Mouse (Mus musculus) granulocyte monocyte progenitor cell, adult 5-6 weeks (primary cell): Measurements from ENCODE around the gene Lrrc9. TPM values are rescaled to one million over a fixed set of nuclear protein-coding genes. Genes with fewer than 3 reads are reported as not detected.

ENCODE experiments used
- ATAC-seq: replicated peaks from 2 replicates; pipeline ENCODE4 v1.8.0; 2016; ENCODE audit warnings: mild to moderate bottlenecking, moderate TSS enrichment, inconsistent platforms; ENCODE audit not compliant: poor library complexity, severe bottlenecking
- total RNA-seq, 2 experiments: library from RNA; stranded (forward) in 1 of 2; stranded (reverse) in 1 of 2; fragments of 200-712, 200-1000 nt in 1 of 2; fragments of >200 nt in 1 of 2; fragmentation: Nextera tagmentation in 1 of 2; gene quantifications; 2 replicates each; pipeline ENCODE4 v1.2.3; 2014 to 2017

Gene Lrrc9
- total RNA-seq, 2 experiments from 2014 or later: 0.41 TPM; not detected in 1

DNA sequence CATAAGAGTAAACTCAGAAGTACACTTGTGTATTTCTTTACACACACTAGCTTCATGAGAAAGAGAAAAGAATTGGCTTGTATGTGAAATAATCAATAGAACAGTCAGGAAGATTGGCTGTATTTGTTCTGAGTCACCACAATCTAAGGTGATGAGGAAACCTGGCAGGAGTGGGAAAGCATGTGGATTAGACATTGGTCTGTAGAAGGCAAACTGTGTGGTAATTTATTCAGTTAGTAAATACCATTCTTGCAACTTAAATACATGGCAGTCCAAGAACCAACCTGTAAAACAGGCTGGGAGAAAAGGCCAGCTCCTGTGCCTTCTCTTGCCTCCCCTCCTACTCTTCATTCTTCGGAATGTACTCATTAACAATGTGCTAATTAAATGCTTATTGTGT, 25.6 kb downstream of the Lrrc9 start:
- no peak for ATAC-seq

GRCm38 (mm10) chr12:72467789-72468188, 26.1 kb downstream of the Lrrc9 start:
- no peak for ATAC-seq

- no peak for ATAC-seq
Measured at GRCm38 (mm10) chr12:72476773-72477450, 35.2 kb downstream of the Lrrc9 start.

GRCm38 (mm10) chr12:72482226-72482625, 40.6 kb downstream of the Lrrc9 start:
- peak; percentile 48 for ATAC-seq

GRCm38 (mm10) chr12:72484872-72485271, 43.2 kb downstream of the Lrrc9 start:
- no peak for ATAC-seq

GRCm38 (mm10) chr12:72487498-72487897, 45.8 kb downstream of the Lrrc9 start:
- no peak for ATAC-seq

DNA sequence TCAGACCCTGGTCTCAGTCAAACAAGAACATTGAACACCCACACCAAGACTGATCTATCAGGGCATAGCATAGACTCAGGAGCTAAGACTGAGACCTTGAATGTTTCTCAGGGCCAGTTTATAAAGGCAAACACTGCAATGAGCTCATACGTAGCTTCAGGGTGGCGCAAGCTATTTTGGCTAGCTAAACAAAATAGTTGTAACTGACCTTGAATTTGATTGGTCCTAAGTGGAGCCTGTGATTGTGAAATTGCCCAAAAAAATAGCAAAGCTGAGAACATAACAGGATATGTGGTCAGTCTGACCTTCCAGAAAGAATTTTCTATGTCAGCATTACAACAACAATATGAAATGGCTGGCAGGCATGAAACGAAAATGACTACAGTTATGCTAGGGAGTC, 48.3 kb downstream of the Lrrc9 start:
- ATAC-seq: peak; percentile 92

DNA sequence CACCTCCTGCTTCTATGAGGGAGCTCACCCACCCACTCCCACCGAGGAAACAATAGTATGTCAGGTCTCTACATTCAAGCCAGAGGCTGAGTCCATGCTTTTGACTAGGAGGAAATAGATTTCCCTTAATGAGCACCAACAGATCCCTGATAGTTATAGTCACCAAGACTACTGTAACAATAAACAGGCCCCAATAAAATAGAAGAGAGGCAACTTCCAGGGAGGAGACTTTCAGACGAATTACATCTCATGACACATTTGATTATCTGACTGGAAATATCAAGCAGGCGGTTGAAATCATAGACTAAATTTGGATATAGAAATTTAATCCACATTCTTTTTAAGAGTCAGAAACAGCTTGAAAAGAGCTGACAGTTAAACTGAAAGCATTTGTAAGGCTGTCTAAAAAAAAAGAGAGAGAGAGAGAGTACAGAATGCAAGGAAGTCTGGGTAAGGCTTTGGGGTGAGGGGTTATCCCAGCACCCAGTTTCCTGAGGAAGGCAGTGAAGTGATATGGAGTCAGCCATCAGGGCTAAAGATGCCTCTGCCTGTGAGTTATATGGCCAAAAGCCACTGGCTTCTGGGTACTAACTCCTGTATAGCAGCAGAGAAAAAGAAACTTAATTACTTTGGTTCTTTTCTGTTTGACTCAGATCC, 49.5 kb downstream of the Lrrc9 start:
- no peak for ATAC-seq

DNA sequence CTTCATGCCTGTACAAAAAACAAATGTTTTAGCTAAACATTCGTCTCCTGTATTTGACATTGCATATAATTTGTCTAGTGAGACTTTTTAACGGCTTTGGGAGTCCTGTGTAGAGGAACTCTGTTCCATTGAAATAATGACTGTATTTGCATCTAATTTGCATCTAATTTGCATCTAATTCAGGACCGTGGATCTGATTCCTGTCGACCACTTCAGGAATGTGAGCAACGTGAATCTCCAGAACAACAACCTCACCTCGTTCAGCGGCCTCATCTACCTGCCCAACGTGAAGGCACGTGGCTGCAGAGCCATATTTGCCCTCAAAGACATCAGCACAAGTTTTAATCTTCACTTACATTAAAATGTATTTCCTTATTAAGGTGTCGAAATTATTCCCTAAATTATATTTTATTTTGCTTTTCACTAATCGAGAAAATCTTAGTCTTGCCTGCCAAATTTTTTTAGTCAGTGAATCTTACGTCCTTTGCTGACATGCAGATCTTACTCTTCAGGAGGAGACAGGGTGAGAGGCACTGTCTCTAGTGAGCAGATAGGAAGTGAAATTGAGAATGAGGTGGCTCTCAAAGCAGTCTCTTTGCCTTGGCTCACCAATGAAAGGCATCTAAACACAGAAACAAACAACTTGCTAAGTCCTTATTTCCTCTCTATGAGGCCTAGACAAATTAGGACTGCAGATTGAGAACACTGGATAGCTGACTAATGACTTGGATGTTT, 55.4 kb downstream of the Lrrc9 start:
- no peak for ATAC-seq

DNA sequence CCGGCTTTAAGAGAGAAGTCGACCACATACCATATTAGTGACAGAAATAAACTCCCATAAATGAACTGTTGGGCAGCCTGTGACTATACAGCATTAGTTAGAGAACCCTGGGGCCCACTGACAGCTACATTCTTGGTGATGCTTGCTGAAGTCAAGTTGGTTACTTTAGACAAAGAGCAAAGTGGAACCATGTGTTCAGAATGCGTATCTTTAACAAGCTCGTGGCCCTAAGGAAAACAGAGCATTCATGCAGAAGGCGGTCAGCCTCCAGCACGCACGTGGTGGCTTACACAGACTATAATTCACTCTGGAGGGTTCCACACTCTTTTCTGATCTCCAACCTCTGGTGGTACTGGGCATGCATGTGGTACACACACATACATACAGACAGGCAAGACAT, 67.9 kb downstream of the Lrrc9 start:
- ATAC-seq: no peak

GRCm38 (mm10) chr12:72515446-72515845, 73.8 kb downstream of the Lrrc9 start:
- peak; percentile 62 for ATAC-seq

DNA sequence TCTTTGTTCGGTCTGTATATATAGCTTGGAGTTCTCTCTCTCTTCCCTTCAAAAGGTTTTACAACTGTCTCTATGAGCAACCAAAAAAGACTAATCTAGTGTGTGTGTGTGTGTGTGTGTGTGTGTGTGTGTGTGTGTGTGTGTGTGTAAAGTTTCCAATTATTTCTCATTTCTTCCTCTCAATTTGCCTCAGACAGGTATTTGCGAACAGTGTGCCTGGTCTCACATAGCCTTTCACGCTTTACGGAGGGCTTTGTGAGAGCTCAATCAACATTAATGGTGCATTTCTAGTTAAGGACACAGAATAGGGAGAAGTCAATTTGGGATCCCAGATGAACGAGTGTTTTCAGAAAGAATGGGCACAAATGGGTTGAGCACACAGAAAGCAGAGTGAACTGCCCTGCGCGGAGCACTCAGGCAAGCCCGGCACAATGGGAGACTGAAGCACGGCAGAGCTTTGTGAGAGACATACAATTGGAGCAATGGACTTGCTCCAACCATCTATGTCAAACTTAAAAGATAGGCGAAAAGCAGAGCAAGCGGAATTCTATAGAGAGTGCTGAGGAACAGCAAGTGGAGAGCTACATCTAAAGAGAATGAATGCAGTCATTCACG, 76.6 kb downstream of the Lrrc9 start:
- ATAC-seq: no peak

DNA sequence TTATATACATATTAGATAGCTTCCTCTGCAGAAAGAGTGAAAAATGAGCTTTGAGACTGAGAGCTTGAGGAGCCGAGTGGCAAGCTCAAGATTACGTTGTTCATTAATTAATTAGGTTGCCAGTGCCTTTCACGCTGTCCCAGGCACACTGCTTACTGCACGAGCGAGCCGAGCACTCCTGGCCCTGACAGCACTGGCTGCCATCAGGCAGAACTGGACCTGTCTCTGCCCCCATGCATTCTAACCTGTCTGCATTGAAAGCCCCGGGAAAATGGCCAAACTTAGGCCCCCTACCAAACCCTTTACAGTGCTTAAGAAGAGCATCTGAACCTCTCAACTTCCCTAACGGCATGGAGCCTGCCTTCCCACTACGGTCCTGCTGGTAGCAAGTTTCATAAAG, 77.7 kb downstream of the Lrrc9 start:
- ATAC-seq: no peak

GRCm38 (mm10) chr12:72519855-72520254, 78.2 kb downstream of the Lrrc9 start:
- ATAC-seq: no peak

DNA sequence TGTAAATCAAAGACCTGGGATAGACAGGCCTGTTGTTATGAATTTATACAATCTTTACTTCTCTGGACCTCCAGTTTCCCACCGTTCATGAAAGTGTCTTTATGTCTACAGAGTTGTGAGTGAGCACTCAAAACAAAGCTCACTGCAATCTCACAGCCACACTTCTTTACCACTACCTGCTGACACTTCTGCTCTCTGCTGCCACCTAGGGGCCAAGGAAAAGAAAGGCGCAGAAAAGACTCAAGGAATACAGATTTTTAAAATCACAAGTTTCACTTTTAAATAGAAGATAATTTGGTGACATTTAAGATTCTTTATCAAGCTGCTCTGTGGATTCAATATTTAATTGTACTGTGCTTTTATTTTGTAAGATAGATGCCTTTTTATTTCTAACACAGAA, 79.0 kb downstream of the Lrrc9 start:
- ATAC-seq: peak; percentile 65

- ATAC-seq: no peak
Measured at GRCm38 (mm10) chr12:72525588-72525987, 83.9 kb downstream of the Lrrc9 start.

GRCm38 (mm10) chr12:72532303-72532702, 90.6 kb downstream of the Lrrc9 start:
- no peak for ATAC-seq

DNA sequence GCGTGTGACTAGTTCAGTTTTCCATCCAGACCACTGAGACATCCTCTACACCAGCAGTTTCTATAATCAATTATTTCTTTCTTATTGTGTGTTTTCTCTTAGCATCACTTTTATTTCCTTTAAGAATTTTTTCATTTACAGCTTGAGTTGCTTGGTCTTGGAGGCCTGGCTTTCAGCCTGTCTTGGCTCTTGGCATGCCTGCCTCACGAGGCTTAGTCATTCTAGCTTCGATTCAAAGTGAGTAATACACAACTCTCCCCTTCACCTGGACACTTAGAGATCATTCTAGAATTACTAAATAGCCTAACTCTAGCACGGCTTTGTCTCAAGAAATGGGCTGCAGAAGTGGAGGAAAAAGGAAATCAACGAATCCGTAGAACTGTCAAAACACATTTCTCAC, 92.3 kb downstream of the Lrrc9 start:
- no peak for ATAC-seq

DNA sequence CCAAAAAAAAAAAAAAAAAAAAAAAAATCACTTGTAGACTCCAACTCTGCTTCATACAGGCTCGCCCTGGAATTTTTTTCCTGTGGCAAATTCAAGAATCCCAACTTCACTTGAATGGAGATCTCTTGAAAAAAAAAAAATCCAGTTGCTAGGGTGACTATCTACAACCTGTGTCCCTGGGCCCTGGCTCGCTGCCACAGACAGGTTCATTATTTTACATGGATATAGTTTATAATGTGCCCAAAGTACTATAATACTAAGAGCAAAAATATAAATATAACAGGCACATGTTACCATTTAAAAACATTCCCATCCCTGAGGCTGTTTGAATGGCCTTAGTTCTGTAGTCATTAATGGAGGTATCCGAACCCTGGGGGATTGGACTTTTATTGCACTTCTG, 93.9 kb downstream of the Lrrc9 start:
- ATAC-seq: no peak

DNA sequence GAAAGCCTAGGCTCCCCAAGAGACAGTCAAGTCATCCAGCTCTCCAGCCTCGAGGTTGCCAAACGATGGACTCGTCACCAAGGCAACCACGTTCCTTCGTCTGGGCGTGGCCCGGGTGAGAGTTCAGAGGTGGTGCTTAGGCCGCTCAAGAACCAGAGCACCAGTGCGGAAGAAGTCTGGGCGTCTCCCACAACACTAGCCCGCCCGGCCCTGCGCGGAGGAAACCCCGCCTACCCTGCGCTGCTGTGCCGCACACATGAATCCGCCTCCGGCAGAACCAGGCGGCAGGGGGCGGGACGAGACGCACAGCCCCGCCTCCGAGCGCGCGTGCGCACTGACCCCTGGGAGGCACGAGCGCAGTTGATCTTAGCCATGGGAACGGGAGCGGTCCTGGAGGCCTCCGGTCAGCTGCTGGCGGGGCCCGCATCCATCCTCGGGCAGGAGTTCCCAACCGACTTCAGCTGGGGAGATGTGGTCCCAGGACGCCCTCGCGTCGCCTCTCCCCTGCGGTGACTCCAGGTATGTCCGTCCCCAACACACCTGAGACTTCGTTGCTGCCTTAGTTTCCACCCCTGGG, 94.4 kb downstream of the Lrrc9 start, which contains the start of gene Pcnx4:
TSS of gene Pcnx4 (plus strand) at position 363 of the 577 bp plus-strand sequence.
- ATAC-seq: peak; percentile 99

DNA sequence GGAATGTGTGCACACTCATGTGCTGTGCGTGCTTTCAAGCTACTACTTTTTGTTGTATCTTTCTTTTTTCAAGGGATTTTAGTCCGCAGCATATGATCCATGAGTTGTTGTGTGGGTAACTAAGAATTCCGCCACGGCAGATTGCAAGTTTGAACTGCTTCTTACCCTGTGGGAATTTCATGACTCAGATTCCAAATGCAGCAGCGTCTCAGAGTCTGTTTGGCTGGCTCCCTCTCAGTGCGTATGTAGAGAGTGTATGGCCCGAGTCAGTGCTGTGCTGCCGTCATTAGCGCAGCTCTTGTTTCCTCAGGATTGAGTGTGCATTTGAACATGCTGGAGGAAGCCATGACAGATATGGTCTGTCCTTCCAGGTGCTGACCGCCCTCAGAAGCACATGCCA, 96.9 kb downstream of the Lrrc9 start:
- no peak for ATAC-seq
